Mouse (Mus musculus) WW6 (cell line): ENCODE results near the gene Arr3.

Experiments used
- DNase-seq: peaks from one replicate; pipeline ENCODE4 v3.0.0-alpha.2; 2013; ENCODE audit warnings: low read depth, low spot score

Gene Arr3

GRCm38 (mm10) chrX:100605314-100605713 lies at the start of gene Arr3:
TSS of gene Arr3 (plus strand) at chrX:100605497.
- DNase-seq = no peak

DNA sequence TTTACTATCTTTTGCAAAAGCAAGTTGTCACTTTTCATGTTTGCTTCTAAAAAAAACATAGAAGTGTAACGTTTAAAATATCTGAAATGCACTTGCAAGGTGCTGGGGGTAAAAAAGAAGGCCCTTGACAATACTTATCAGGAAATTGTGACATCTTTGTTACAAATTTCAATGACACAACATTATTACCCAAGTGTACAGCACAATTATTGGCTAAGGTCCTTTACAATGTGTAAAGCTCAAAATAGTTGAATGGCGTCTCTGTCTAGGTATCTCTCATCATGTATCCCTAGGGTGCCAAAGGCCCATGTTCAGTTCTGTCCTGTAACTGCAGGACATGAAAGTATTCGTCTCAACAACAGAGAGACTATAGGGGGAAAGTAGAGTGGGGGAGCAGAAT lies 49.3 kb upstream of the Arr3 start:
- DNase-seq = no peak

DNA sequence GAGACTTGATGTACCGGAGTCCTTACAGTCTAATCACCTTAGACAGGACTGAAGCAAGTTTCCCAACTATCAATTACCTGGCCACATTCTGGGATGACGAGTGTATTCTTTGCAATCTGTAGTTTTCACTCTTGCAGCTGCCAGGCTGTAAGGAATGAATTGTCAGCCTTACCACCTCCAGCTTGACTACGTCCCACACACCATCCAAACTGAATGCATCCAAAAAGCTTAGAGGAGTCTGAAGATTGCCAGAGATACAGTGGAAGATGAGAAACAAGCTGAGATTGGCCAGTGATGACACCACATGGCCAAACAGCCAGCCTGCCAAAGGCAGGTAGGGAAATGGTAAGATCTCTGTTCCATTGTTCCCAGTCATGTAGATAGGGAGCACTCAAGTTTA lies 39.6 kb upstream of the Arr3 start:
- no peak for DNase-seq

DNA sequence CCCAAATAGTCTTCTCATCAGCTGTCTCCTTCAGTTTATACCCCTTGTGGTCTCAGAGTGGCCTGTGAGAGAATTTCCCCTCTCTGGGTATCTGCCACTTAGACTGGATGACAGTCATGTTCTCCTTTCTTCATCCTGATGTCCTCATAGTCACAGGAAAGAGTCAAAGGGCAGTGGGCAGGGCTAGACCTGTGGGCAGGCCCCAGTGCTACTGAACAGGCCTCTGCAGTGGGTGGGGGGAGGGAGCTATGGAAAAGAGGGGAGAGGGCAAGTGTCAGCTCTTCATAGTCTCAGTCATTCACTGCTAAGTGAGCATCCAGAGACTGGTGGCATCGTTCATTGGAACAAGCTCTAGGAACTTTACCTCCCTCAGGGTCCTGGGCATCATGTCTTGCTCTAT lies 33.3 kb upstream of the Arr3 start, which contains the start of gene Awat1:
Gene Awat1, plus strand, starts transcription at position 301 of the 400 bp plus-strand sequence.
- no peak for DNase-seq

GRCm38 (mm10) chrX:100594791-100595190 lies 10.5 kb upstream of the Arr3 start, which contains the start of gene P2ry4:
TSS of gene P2ry4 (minus strand) at chrX:100594869.
- no peak for DNase-seq

GRCm38 (mm10) chrX:100597439-100597838 lies 7.9 kb upstream of the Arr3 start:
- DNase-seq = no peak

GRCm38 (mm10) chrX:100599755-100600154 lies 5.5 kb upstream of the Arr3 start:
- no peak for DNase-seq

- DNase-seq = no peak
These were observed 13.2 kb downstream of the Arr3 start for GRCm38 (mm10) chrX:100618488-100618887.

- no peak for DNase-seq
These were observed 16.1 kb downstream of the Arr3 start for GRCm38 (mm10) chrX:100621366-100621765.

DNA sequence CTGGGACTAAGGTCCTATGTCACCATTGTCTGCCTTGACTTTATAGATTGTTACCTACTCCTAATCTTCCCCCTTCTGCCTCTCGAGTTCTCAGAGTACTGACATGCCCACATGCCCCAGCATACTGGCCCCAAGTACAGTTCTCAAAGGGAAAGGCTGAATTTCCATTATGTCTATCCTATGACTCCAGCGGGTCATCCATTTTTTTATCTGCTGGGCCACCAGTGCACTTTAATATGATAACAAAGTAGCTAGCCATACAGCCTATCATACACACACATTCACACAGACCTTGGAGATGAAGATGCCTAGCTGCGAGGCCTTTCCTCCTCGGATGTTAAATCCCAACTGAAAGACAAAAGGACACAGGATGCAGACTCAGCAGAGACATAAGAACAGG lies 18.9 kb downstream of the Arr3 start:
- DNase-seq = no peak

DNA sequence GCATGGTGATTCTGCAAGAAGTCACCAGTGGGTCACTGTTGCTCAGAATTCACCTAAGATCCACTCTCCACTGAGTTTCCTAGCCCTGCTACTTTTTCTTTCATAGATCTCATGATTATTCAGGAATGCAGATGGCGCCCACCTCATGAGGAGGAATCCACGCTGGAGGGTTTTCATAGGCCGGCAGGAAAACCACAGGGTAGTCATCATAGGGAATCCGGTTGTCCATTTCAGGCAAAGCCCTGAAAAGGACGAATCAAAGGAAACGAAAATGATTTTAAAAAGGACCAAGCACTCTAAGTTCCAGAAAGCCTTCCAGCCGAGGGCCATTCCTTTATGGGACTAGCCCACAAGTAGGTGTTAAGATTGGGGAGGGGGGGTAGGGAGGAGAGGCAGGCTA lies 19.8 kb downstream of the Arr3 start:
- no peak for DNase-seq

GRCm38 (mm10) chrX:100625546-100625801 lies 20.2 kb downstream of the Arr3 start, which contains the start of gene Kif4:
TSS of gene Kif4 (plus strand) at chrX:100625737.
- DNase-seq = no peak

GRCm38 (mm10) chrX:100625802-100626793 lies 20.8 kb downstream of the Arr3 start, which contains the start of gene Pdzd11:
TSS of gene Pdzd11 (minus strand) at chrX:100626568.
- DNase-seq = peak; percentile 68

DNA sequence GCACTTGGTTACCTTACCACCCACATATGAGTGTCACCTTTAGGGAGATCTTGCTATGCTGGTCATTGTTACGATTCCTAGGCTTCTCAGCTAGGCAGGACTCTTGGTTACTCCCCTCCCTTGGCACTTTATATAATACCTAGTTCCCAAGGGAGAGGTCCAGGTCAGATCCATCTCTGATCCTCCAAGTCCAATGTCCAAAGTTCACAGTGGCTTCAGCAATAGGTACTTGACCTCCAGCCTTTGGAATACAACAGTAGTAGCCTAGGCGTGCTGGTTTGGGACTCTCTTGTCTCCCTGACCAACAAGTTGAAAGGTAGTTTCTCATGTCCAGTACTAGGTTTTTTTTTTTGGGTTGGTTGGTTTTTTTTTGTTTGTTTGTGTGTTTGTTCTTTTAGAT lies 23.8 kb downstream of the Arr3 start:
- DNase-seq = no peak

DNA sequence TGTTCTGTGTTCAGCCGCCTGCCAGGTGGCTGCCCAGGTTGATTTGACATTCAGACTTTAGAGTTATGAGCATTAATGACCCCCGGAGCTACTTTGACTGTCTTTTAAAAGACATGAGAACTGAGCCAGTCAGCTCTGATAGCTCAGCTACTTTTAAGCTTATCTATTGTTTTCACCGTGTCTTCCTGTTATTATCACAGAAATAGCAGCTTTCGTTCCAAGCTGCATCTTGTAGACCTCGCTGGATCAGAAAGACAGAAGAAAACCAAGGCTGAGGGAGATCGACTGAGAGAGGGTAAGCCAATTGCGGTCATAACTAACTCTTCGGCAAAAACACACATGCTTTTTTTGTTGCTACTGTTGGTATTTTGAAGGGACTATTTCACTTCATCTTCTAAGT lies 33.2 kb downstream of the Arr3 start:
- DNase-seq = no peak

DNA sequence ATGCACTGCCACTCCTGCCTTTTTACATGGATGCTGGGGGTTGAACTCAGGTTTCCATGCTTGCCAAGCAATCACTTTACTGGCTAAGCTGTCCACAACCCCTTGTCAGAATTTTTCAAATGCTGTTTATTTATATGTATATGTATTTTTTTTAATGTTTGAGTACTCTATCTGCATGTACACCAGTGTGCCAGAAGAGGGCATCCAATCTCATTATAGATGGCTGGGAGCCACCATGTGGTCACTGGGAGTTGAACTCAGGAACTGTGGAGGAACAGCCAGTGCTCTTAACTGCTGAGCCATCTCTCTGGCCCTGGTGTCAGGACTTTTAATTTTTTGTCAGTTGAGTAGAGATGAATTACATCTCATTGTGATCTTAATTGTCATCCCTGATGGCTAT lies 47.6 kb downstream of the Arr3 start:
- DNase-seq = no peak

- no peak for DNase-seq
These were observed 59.5 kb downstream of the Arr3 start for GRCm38 (mm10) chrX:100664825-100665224.
